Mouse (Mus musculus) E14TG2a.4 (cell line): ENCODE measurements at regions not wholly inside any gene's neighbourhood (a gene's known extent, or its start where the extent isn't known, plus 50 kb on each side); places are given as distances from the start of the nearest gene placed in this dataset.

Experiments used
- CTCF ChIP-seq: conservative IDR thresholded peaks from 2 replicates; pipeline ENCODE4 v1.5.1; 2014; ENCODE audit warnings: low read length
- POU5F1 ChIP-seq: IDR thresholded peaks from 2 replicates; pipeline ENCODE4 v1.6.1; 2014; ENCODE audit warnings: low read length, borderline replicate concordance

GRCm38 (mm10) chr3:34828453-34829206, 178.4 kb downstream of the Sox2 start:
- TF ChIP-seq CTCF (no peak), POU5F1 (peak; percentile 92; the same call in 1 of the 2 replicates)
